Mouse (Mus musculus) natural killer cell, adult 2 months (primary cell): ENCODE measurements around the gene Alk.
"Not testable (repeated sequence)": the region's sequence is repeated elsewhere in the genome, so short reads cannot be mapped to it uniquely, and the experiment has no call there.

Experiments
- DNase-seq, 2 experiments: peaks; one replicate each; pipeline ENCODE4 v3.0.0; 2022; ENCODE audit warnings: low spot score in 2 of 2

The Alk gene

GRCm38 (mm10) chr17:72527481-72527880 lies 76.9 kb downstream of the Alk start:
- DNase-seq, result no peak

GRCm38 (mm10) chr17:72526356-72526755 lies 78.1 kb downstream of the Alk start:
- no peak for DNase-seq

- DNase-seq, result no peak
Observed at GRCm38 (mm10) chr17:72524839-72525238, 79.6 kb downstream of the Alk start.

- DNase-seq, result no peak
Observed at GRCm38 (mm10) chr17:72523006-72523405, 81.4 kb downstream of the Alk start.

GRCm38 (mm10) chr17:72522381-72522780 lies 82.0 kb downstream of the Alk start:
- no peak for DNase-seq

GRCm38 (mm10) chr17:72521353-72521752 lies 83.1 kb downstream of the Alk start:
- no peak for DNase-seq

- no peak for DNase-seq
Observed at GRCm38 (mm10) chr17:72510746-72511145, 93.7 kb downstream of the Alk start.

- DNase-seq, result no peak
Observed at GRCm38 (mm10) chr17:72508678-72509394, 95.6 kb downstream of the Alk start.

- DNase-seq, result no peak
Observed at GRCm38 (mm10) chr17:72505213-72505612, 99.2 kb downstream of the Alk start.

- no peak for DNase-seq
Observed at GRCm38 (mm10) chr17:72504581-72504980, 99.8 kb downstream of the Alk start.

- DNase-seq, result no peak
Observed at GRCm38 (mm10) chr17:72495395-72495794, 109.0 kb downstream of the Alk start.

- no peak for DNase-seq
Observed at GRCm38 (mm10) chr17:72485623-72486022, 118.8 kb downstream of the Alk start.

- not testable (repeated sequence) for DNase-seq
Observed at GRCm38 (mm10) chr17:72479260-72479659, 125.2 kb downstream of the Alk start.

- no peak for DNase-seq
Observed at GRCm38 (mm10) chr17:72477889-72478405, 126.5 kb downstream of the Alk start.

GRCm38 (mm10) chr17:72476956-72477355 lies 127.5 kb downstream of the Alk start:
- no peak for DNase-seq

GRCm38 (mm10) chr17:72474166-72474565 lies 130.3 kb downstream of the Alk start:
- no peak for DNase-seq

- DNase-seq, result no peak
Observed at GRCm38 (mm10) chr17:72448477-72448876, 155.9 kb downstream of the Alk start.

- no peak for DNase-seq
Observed at GRCm38 (mm10) chr17:72445204-72446177, 158.9 kb downstream of the Alk start.

GRCm38 (mm10) chr17:72417451-72417850 lies 187.0 kb downstream of the Alk start:
- DNase-seq, result no peak

- no peak for DNase-seq
Observed at GRCm38 (mm10) chr17:72414676-72415075, 189.8 kb downstream of the Alk start.

- DNase-seq, result no peak
Observed at GRCm38 (mm10) chr17:72404813-72405212, 199.6 kb downstream of the Alk start.

- no peak for DNase-seq
Observed at GRCm38 (mm10) chr17:72401861-72402260, 202.6 kb downstream of the Alk start.

- no peak for DNase-seq
Observed at GRCm38 (mm10) chr17:72401349-72401748, 203.1 kb downstream of the Alk start.
